Mouse (Mus musculus) CH12.LX (cell line): Measurements from ENCODE around the gene Cd5. TPM values are rescaled to one million over a fixed set of nuclear protein-coding genes. Genes with fewer than 3 reads are reported as not detected.

Source experiments
- DNase-seq: peaks from one replicate; pipeline ENCODE4 v3.0.0-alpha.2; 2013; ENCODE audit errors: extremely low read depth
- H3K27ac ChIP-seq: 2 replicates; pipeline ENCODE4 v1.5.1; 2012; ENCODE audit warnings: low read depth, mild to moderate bottlenecking, control low read depth, moderate library complexity; ENCODE audit not compliant: insufficient read depth
- H3K27me3 ChIP-seq: replicated peaks from 2 replicates; pipeline ENCODE3; 2012; ENCODE audit warnings: inconsistent platforms
- H3K36me3 ChIP-seq, 2 experiments: replicated peaks in 1 of 2; 2 replicates each; pipeline versions ENCODE3 to v1.6.1; 2012; ENCODE audit warnings: inconsistent platforms in 1 of 2, low read length in 1 of 2, mild to moderate bottlenecking in 1 of 2, mixed read lengths in 1 of 2, moderate library complexity in 1 of 2; ENCODE audit not compliant: control insufficient read depth in 1 of 2, insufficient read depth in 1 of 2
- H3K4me1 ChIP-seq, 2 experiments: 2 replicates each; pipeline ENCODE4 v1.6.1; 2012; ENCODE audit warnings: inconsistent platforms in 1 of 2, moderate library complexity in 1 of 2; ENCODE audit not compliant: insufficient read depth in 2 of 2, control insufficient read depth in 1 of 2
- H3K4me2 ChIP-seq: 2 replicates; pipeline ENCODE4 v1.6.1; 2012; ENCODE audit warnings: low read depth, mild to moderate bottlenecking, control low read depth; ENCODE audit not compliant: poor library complexity, insufficient read depth, severe bottlenecking
- H3K4me3 ChIP-seq, 3 experiments: fragments of 150-350 bp in 1 of 3; sonication (generic) in 1 of 3; replicated peaks in 1 of 3; 2 replicates each; pipeline versions ENCODE3 to v1.5.1; 2011 to 2012; ENCODE audit warnings: low read depth in 2 of 3, low read length in 2 of 3, mild to moderate bottlenecking in 2 of 3, moderate library complexity in 2 of 3, control low read depth in 1 of 3, improper control_type of control experiment in 1 of 3, inconsistent platforms in 1 of 3, mixed read lengths in 1 of 3; ENCODE audit not compliant: poor library complexity in 1 of 3
- H3K79me2 ChIP-seq: replicated peaks from 2 replicates; pipeline ENCODE4 v1.6.1; 2012; ENCODE audit warnings: mild to moderate bottlenecking, moderate library complexity; ENCODE audit not compliant: control insufficient read depth, poor library complexity, insufficient read depth, severe bottlenecking; ENCODE audit errors: extremely low read depth
- H3K9ac ChIP-seq: 2 replicates; pipeline ENCODE4 v1.6.1; 2012; ENCODE audit warnings: low read depth, mild to moderate bottlenecking, control low read depth, moderate library complexity; ENCODE audit not compliant: insufficient read depth
- H3K9me3 ChIP-seq: replicated peaks from 2 replicates; pipeline ENCODE3; 2012; ENCODE audit warnings: low read length, inconsistent platforms, mixed read lengths
- E2F4 ChIP-seq: IDR thresholded peaks from 2 replicates; pipeline ENCODE4 v1.6.1; 2011; ENCODE audit warnings: low read depth, low read length, improper control_type of control experiment; ENCODE audit not compliant: insufficient replicate concordance
- ETS1 ChIP-seq: conservative IDR thresholded peaks from 2 replicates; pipeline ENCODE4 v1.6.1; 2012; ENCODE audit warnings: low read depth, mild to moderate bottlenecking, inconsistent platforms, low read length, improper control_type of control experiment, moderate library complexity
- IRF4 ChIP-seq: IDR thresholded peaks from 2 replicates; pipeline ENCODE4 v1.6.1; 2014; ENCODE audit warnings: low read depth, mild to moderate bottlenecking, inconsistent platforms, low read length, improper control_type of control experiment
- JUN ChIP-seq: IDR thresholded peaks from 2 replicates; pipeline ENCODE4 v1.6.1; 2011; ENCODE audit warnings: low read depth, mild to moderate bottlenecking, low read length, improper control_type of control experiment, moderate library complexity; ENCODE audit not compliant: insufficient read depth
- KAT2A ChIP-seq: IDR thresholded peaks from 2 replicates; pipeline ENCODE4 v1.6.1; 2012; ENCODE audit warnings: low read length, improper control_type of control experiment, inconsistent platforms; ENCODE audit not compliant: insufficient replicate concordance
- MEF2A ChIP-seq: IDR thresholded peaks from 2 replicates; pipeline ENCODE4 v1.6.1; 2014; ENCODE audit warnings: low read depth, mild to moderate bottlenecking, inconsistent platforms, low read length, improper control_type of control experiment, borderline replicate concordance
- NELFE ChIP-seq: IDR thresholded peaks from 2 replicates; pipeline ENCODE4 v1.6.1; 2011; ENCODE audit warnings: low read depth, low read length, improper control_type of control experiment
- NRF1 ChIP-seq: IDR thresholded peaks from 2 replicates; pipeline ENCODE4 v1.6.1; 2014; ENCODE audit warnings: low read depth, mild to moderate bottlenecking, inconsistent platforms, low read length, improper control_type of control experiment, moderate library complexity
- POLR2AphosphoS2 ChIP-seq: IDR thresholded peaks from 2 replicates; pipeline ENCODE4 v1.6.1; 2011; ENCODE audit warnings: low read depth, low read length, improper control_type of control experiment
- RAD21 ChIP-seq: IDR thresholded peaks from 2 replicates; pipeline ENCODE4 v1.6.1; 2011; ENCODE audit warnings: low read depth, mild to moderate bottlenecking, low read length, improper control_type of control experiment, moderate library complexity
- USF1 ChIP-seq: IDR thresholded peaks from 2 replicates; pipeline ENCODE4 v1.6.1; 2014; ENCODE audit warnings: low read depth, mild to moderate bottlenecking, inconsistent platforms, low read length, improper control_type of control experiment
- ZKSCAN1 ChIP-seq: IDR thresholded peaks from 2 replicates; pipeline ENCODE4 v1.6.1; 2012; ENCODE audit warnings: low read depth, inconsistent platforms, low read length, improper control_type of control experiment, borderline replicate concordance
- dilution Hi-C: fragments of 300-500 bp; cut with MboI; formaldehyde crosslinking; loops from 2 replicates; pipeline ENCODE4 v1.14.3; 2020; ENCODE audit warnings: low sequenced_read_pairs; ENCODE audit not compliant: extremely low pct_unique_long_range_greater_than_20kb, extremely low pct_ligation_motif_present
- in situ Hi-C: fragments of 300-500 bp; cut with MboI; formaldehyde crosslinking; loops from 3 replicates; pipeline ENCODE4 v1.14.3; 2019; ENCODE audit warnings: low sequenced_read_pairs, low pct_ligation_motif_present, low pct_unique_long_range_greater_than_20kb, mixed read lengths
- polyA plus RNA-seq: library from polyadenylated mRNA; unstranded; fragments of >175 nt; gene quantifications from 2 replicates; pipeline ENCODE4 v1.2.1, GENCODE M21; 2012; ENCODE audit warnings: low read depth; ENCODE audit not compliant: insufficient read length
- total RNA-seq, 2 experiments: library from RNA; depleted of rRNA; stranded (reverse); fragments of 300-350 nt in 1 of 2; fragments of >200 nt in 1 of 2; gene quantifications; 2 replicates each; pipeline ENCODE4 v1.2.3; 2012 to 2014

The Cd5 gene
- total and polyA plus RNA-seq, 3 experiments: 8.7 to 51.4 (median 17.7) TPM

GRCm38 (mm10) chr19:10708900-10709299 lies 29.9 kb downstream of the Cd5 start:
- TF ChIP-seq NELFE (no peak), JUN (no peak), RAD21 (no peak)
- Histone ChIP-seq H3K4me2 (no peak overlapping the region), H3K4me1 (peaks cover 7 to 22% of the 10 kb centered on the region in 2 experiments; a peak in 3 of 4 replicates), H3K9ac (no peak overlapping the region), H3K36me3 (peaks cover 48 to 84% of the 10 kb centered on the region in 2 experiments), H3K79me2 (peaks cover 3% of the 10 kb centered on the region), H3K4me3 (no peak overlapping the region), H3K27ac (no peak overlapping the region), H3K9me3 (no peaks in the 10 kb centered on the region), H3K27me3 (no peaks in the 10 kb centered on the region)
- no peak for DNase-seq
- in situ Hi-C loops: loop anchor here (5.0 kb wide), 1 partner anchor 37 kb away; no protein-coding TSS in a partner anchor
- dilution Hi-C loops: no loop called here

DNA sequence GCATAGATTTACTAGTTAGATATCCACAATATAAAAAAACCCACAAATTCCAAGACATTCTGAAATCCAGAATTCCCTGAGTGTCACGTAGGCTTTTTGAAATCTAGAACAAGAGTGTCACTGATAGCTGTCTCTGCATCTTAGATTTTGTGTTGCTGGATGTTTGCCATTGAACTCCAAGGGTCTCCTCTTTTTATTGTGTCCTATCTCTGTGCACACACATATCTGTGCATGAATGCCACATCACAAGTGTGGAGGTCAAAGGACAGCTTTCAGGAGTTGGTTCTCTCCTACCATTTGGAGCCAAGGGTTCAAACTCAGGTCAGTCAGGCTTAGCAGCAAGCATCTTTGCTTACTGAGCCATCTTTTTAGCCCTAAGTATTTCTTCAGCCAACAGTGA lies 30.9 kb downstream of the Cd5 start:
- H3K4me2 ChIP-seq: no peak overlapping the region
- in situ Hi-C loops (loop anchor here (5.0 kb wide), 1 partner anchor 36 kb away; no protein-coding TSS in a partner anchor), dilution Hi-C loops (no loop called here)
- H3K4me3 ChIP-seq: no peak overlapping the region
- peaks cover 7 to 22% of the 10 kb centered on the region in 2 experiments; a peak in 3 of 4 replicates for H3K4me1 ChIP-seq
- H3K27me3 ChIP-seq: no peaks in the 10 kb centered on the region
- H3K9ac ChIP-seq: no peak overlapping the region
- no peak for TF ChIP-seq E2F4
- peaks cover 4% of the 10 kb centered on the region for H3K79me2 ChIP-seq
- H3K36me3 ChIP-seq: peaks cover 42 to 82% of the 10 kb centered on the region in 2 experiments
- H3K9me3 ChIP-seq: no peaks in the 10 kb centered on the region
- no peak for DNase-seq
- H3K27ac ChIP-seq: no peak overlapping the region

GRCm38 (mm10) chr19:10707087-10707875 lies 31.5 kb downstream of the Cd5 start:
- Histone ChIP-seq H3K9me3 (no peaks in the 10 kb centered on the region), H3K27ac (no peak overlapping the region), H3K36me3 (peaks cover 36 to 82% of the 10 kb centered on the region in 2 experiments), H3K79me2 (peaks cover 4% of the 10 kb centered on the region), H3K4me1 (peaks cover 7 to 26% of the 10 kb centered on the region in 2 experiments; a peak in 3 of 4 replicates), H3K4me3 (no peak overlapping the region), H3K4me2 (no peak overlapping the region), H3K27me3 (no peaks in the 10 kb centered on the region), H3K9ac (no peak overlapping the region)
- no peak for DNase-seq
- no peak for TF ChIP-seq ETS1
- TF ChIP-seq POLR2AphosphoS2: no peak
- no peak for TF ChIP-seq NRF1
- TF ChIP-seq MEF2A: no peak
- no peak for TF ChIP-seq NELFE
- no peak for TF ChIP-seq USF1
- no peak for TF ChIP-seq ZKSCAN1
- no peak for TF ChIP-seq KAT2A
- TF ChIP-seq IRF4: no peak
- dilution Hi-C loops (no loop called here), in situ Hi-C loops (loop anchor here (5.0 kb wide), 1 partner anchor 35 kb away; no protein-coding TSS in a partner anchor)
